8 mouse cellular contexts compared by ENCODE assay signal in genomic region chr3:88149510-88149974, GRCm38 (mm10). TPM values are rescaled to one million over a fixed set of nuclear protein-coding genes. Genes with fewer than 3 reads are reported as not detected.
DNase-seq lines count a peak whose midpoint lies in the region; ATAC-seq and TF ChIP-seq lines count a peak whose summit lies in the region.

No protein-coding gene starts in this region.

- H3K4me3 ChIP-seq in cerebellum, adult 2 months (replicated peaks; ENCODE audit: insufficient read depth, low read depth, low read length): no peak overlapping the region
- H3K4me3 ChIP-seq in CH12.LX (replicated peaks in 1 of 3; ENCODE audit: low read depth in 2 of 3, low read length in 2 of 3, poor library complexity in 1 of 3): peak overlapping the region; percentile 42 to 43 (median 42)
- no peak overlapping the region for H3K4me3 ChIP-seq in liver, embryonic 16.5 days (ENCODE audit: low read depth, low read length)

- WGBS in cerebellum, adult 2 months: 6% methylated on average over 6 of the region's 6 CpGs
- WGBS in liver, embryonic 16.5 days (ENCODE audit: insufficient replicate concordance): 34% methylated on average over 6 of the region's 6 CpGs

- peak overlapping the region; percentile 99 for H3K4me2 ChIP-seq in CH12.LX (ENCODE audit: insufficient read depth, low read depth, poor library complexity, severe bottlenecking)
- H3K4me2 ChIP-seq in liver, embryonic 16.5 days (ENCODE audit: low read depth, low read length): peak overlapping the region; percentile 30

- in situ Hi-C loops in CH12.LX (cut with MboI; ENCODE audit: low pct_ligation_motif_present, low pct_unique_long_range_greater_than_20kb, low sequenced_read_pairs): no loop called here

- TF ChIP-seq EP300 in CH12.LX (IDR thresholded peaks at IDR 0.05; ENCODE audit: low read length): no peak; the same call in 1 of the 2 replicates

- H3K79me2 ChIP-seq in CH12.LX (replicated peaks; ENCODE audit: control insufficient read depth, extremely low read depth, insufficient read depth, poor library complexity, severe bottlenecking): peaks cover 93% of the 10 kb centered on the region

- no peak for TF ChIP-seq POLR2A in cerebellum, adult 2 months (IDR thresholded peaks at IDR 0.05; ENCODE audit: borderline replicate concordance, insufficient read depth, low read length)
- no peak for TF ChIP-seq POLR2A in CH12.LX (IDR thresholded peaks at IDR 0.05; ENCODE audit: low read depth, low read length)

- no peak for TF ChIP-seq RAD21 in CH12.LX (IDR thresholded peaks at IDR 0.05; ENCODE audit: low read depth, low read length)

- dilution Hi-C loops in CH12.LX (cut with MboI; ENCODE audit: extremely low pct_ligation_motif_present, extremely low pct_unique_long_range_greater_than_20kb, low sequenced_read_pairs): no loop called here

- H3K9me3 ChIP-seq in CH12.LX (replicated peaks; ENCODE audit: low read length): no peaks in the 10 kb centered on the region
- no peaks in the 10 kb centered on the region for H3K9me3 ChIP-seq in liver, embryonic 16.5 days (replicated peaks; ENCODE audit: control insufficient read depth, low read length)

- no peak for TF ChIP-seq CTCF in cerebellum, adult 2 months (IDR thresholded peaks at IDR 0.05; ENCODE audit: borderline replicate concordance, insufficient read depth, low read depth, low read length)
- no peak for TF ChIP-seq CTCF in CH12.LX (conservative IDR thresholded peaks at IDR 0.05 in 1 of 2, IDR thresholded peaks at IDR 0.05 in 1 of 2; ENCODE audit: low read depth in 2 of 2, low read length in 2 of 2)

- H3K27ac ChIP-seq in cerebellum, adult 2 months (ENCODE audit: insufficient read depth, low read length): peak overlapping the region; percentile 93
- peak overlapping the region; percentile 97 for H3K27ac ChIP-seq in CH12.LX (ENCODE audit: insufficient read depth, low read depth)
- H3K27ac ChIP-seq in liver, embryonic 16.5 days (ENCODE audit: low read length): peak overlapping the region; percentile 42; the same call in 1 of the 2 replicates

- peak in 1 of 2 experiments; percentile 29 for DNase-seq in cerebellum, adult 2 months
- no peak for DNase-seq in cerebellum, postnatal 4 days (ENCODE audit: low spot score in 2 of 2)
- peak; percentile 69 for DNase-seq in CH12.LX (ENCODE audit: extremely low read depth)
- DNase-seq in adrenal gland, adult 18-20 months (ENCODE audit: low spot score in 2 of 2): no peak
- DNase-seq in urinary bladder, postnatal 36 days (ENCODE audit: low spot score in 2 of 2): no peak
- no peak for DNase-seq in lung, postnatal 25 days (ENCODE audit: low spot score)

- H3K36me3 ChIP-seq in CH12.LX (replicated peaks in 1 of 2; ENCODE audit: control insufficient read depth in 1 of 2, insufficient read depth in 1 of 2, low read length in 1 of 2): peaks cover 5 to 45% of the 10 kb centered on the region in 2 experiments
- H3K36me3 ChIP-seq in liver, embryonic 16.5 days (ENCODE audit: control insufficient read depth, insufficient read depth): no peaks in the 10 kb centered on the region

- ATAC-seq in granulocyte monocyte progenitor cell, adult 5-6 weeks (replicated peaks; ENCODE audit: poor library complexity, severe bottlenecking): peak; percentile 6; the same call in 1 of the 2 replicates
- no peak for ATAC-seq in liver, embryonic 16.5 days (ENCODE audit: low read depth)

- peaks cover 75% of the 10 kb centered on the region for H3K4me1 ChIP-seq in cerebellum, adult 2 months (ENCODE audit: control insufficient read depth, insufficient read depth, low read length)
- H3K4me1 ChIP-seq in CH12.LX (ENCODE audit: control insufficient read depth in 1 of 2, insufficient read depth in 2 of 2): peaks cover 49 to 88% of the 10 kb centered on the region in 2 experiments
- H3K4me1 ChIP-seq in liver, embryonic 16.5 days (ENCODE audit: control insufficient read depth, low read depth, low read length): peaks cover 74% of the 10 kb centered on the region

- H3K27me3 ChIP-seq in cerebellum, adult 2 months (ENCODE audit: control insufficient read depth, insufficient read depth, low read length): no peaks in the 10 kb centered on the region
- H3K27me3 ChIP-seq in CH12.LX (replicated peaks): no peaks in the 10 kb centered on the region
- no peaks in the 10 kb centered on the region for H3K27me3 ChIP-seq in liver, embryonic 16.5 days (ENCODE audit: control insufficient read depth, insufficient read depth, low read depth, low read length)

- peak overlapping the region; percentile 96 for H3K9ac ChIP-seq in CH12.LX (ENCODE audit: insufficient read depth, low read depth)
- H3K9ac ChIP-seq in liver, embryonic 16.5 days (ENCODE audit: low read depth, low read length): no peak overlapping the region; the same call in 1 of the 2 replicates

TF ChIP-seq in CH12.LX, 34 proteins besides CTCF, POLR2A, EP300 and RAD21:
- TF ChIP-seq RCOR1 (conservative IDR thresholded peaks at IDR 0.05; ENCODE audit: low read depth, low read length) (no peak; the same call in 1 of the 2 replicates), ETS1 (conservative IDR thresholded peaks at IDR 0.05; ENCODE audit: low read depth, low read length) (peak; percentile 40; the same call in 1 of the 2 replicates), BHLHE40 (IDR thresholded peaks at IDR 0.05; ENCODE audit: low read depth, low read length) (no peak), SMC3 (IDR thresholded peaks at IDR 0.05; ENCODE audit: low read depth, low read length) (no peak), ZKSCAN1 (IDR thresholded peaks at IDR 0.05; ENCODE audit: borderline replicate concordance, low read depth, low read length) (no peak), HCFC1 (IDR thresholded peaks at IDR 0.05; ENCODE audit: low read depth, low read length) (no peak), NELFE (IDR thresholded peaks at IDR 0.05; ENCODE audit: low read depth, low read length) (0 out of 2 replicates have a peak, but pooled peaks have one; percentile 5), KAT2A (IDR thresholded peaks at IDR 0.05; ENCODE audit: insufficient replicate concordance, low read length) (no peak), MAZ (IDR thresholded peaks at IDR 0.05; ENCODE audit: low read depth, low read length) (peak; percentile 36; the same call in 1 of the 2 replicates), JUN (IDR thresholded peaks at IDR 0.05; ENCODE audit: insufficient read depth, low read depth, low read length) (no peak), UBTF (IDR thresholded peaks at IDR 0.05; ENCODE audit: low read depth, low read length) (no peak), GABPA (IDR thresholded peaks at IDR 0.05; ENCODE audit: insufficient replicate concordance, low read depth, low read length) (no peak), NRF1 (IDR thresholded peaks at IDR 0.05; ENCODE audit: low read depth, low read length) (no peak), IRF4 (IDR thresholded peaks at IDR 0.05; ENCODE audit: low read depth, low read length) (no peak), POLR2AphosphoS2 (IDR thresholded peaks at IDR 0.05; ENCODE audit: low read depth, low read length) (no peak), ZMIZ1 (IDR thresholded peaks at IDR 0.05; ENCODE audit: low read depth, low read length) (no peak), CHD1 (IDR thresholded peaks at IDR 0.05; ENCODE audit: low read depth, low read length) (no peak), TCF12 (IDR thresholded peaks at IDR 0.05; ENCODE audit: low read depth, low read length) (no peak), ZC3H11A (IDR thresholded peaks at IDR 0.05; ENCODE audit: low read depth, low read length) (no peak), MYC (IDR thresholded peaks at IDR 0.05; ENCODE audit: low read depth, low read length) (no peak), E2F4 (IDR thresholded peaks at IDR 0.05; ENCODE audit: insufficient replicate concordance, low read depth, low read length) (no peak), MXI1 (IDR thresholded peaks at IDR 0.05; ENCODE audit: low read depth, low read length) (no peak), CHD2 (IDR thresholded peaks at IDR 0.05; ENCODE audit: low read length) (no peak), TBP (conservative IDR thresholded peaks at IDR 0.05; ENCODE audit: low read depth, low read length) (no peak), MAFK (IDR thresholded peaks at IDR 0.05; ENCODE audit: insufficient replicate concordance, low read length) (no peak), MAX (IDR thresholded peaks at IDR 0.05; ENCODE audit: low read length) (no peak), ZNF384 (IDR thresholded peaks at IDR 0.05; ENCODE audit: low read depth, low read length) (no peak), MEF2A (IDR thresholded peaks at IDR 0.05; ENCODE audit: borderline replicate concordance, low read depth, low read length) (peak; percentile 64; the same call in 1 of the 2 replicates), JUND (conservative IDR thresholded peaks at IDR 0.05; ENCODE audit: low read depth, low read length) (no peak), USF1 (IDR thresholded peaks at IDR 0.05; ENCODE audit: low read depth, low read length) (no peak)

RNA-seq across cellular contexts. Expression of gene Mef2d, which starts 7.4 kb away (rescaled TPM):
- 102 and 116 TPM in 2 replicates for polyA plus RNA-seq in cerebellum, adult 2 months (2012; rRNA removed)
- total RNA-seq in CH12.LX (2012; rRNA removed): 10.9 and 11.0 TPM in 2 replicates
- 4.3 and 4.8 TPM in 2 replicates for total RNA-seq in CH12.LX (2014; rRNA removed)
- polyA plus RNA-seq in CH12.LX (2012; ENCODE audit: insufficient read length, low read depth): 51.2 and 75.8 TPM in 2 replicates
- total RNA-seq in granulocyte monocyte progenitor cell, adult 5-6 weeks (2014; fragmentation: Nextera tagmentation): 119 and 132 TPM in 2 replicates
- total RNA-seq in granulocyte monocyte progenitor cell, adult 5-6 weeks (2017): 42.4 and 52.4 TPM in 2 replicates
- 5.2 and 7.9 TPM in 2 replicates for polyA plus RNA-seq in liver, embryonic 16.5 days (2015; fragmentation: Nextera tagmentation; extraction: Ambion mirVana)
- 10 to 100 TPM; 83.3 to 90.7 TPM for total RNA-seq in adrenal gland, adult 18-20 months (2021)

Comparison
In these comparisons a context has a peak if more than half of its experiments do, and no peak if none do; other contexts are left out.
1. H3K27ac ChIP-seq: peak in every context shown above with its lines; median percentile 97 in CH12.LX; 93 in cerebellum, adult 2 months; 42 in liver, embryonic 16.5 days.
2. H3K4me3 ChIP-seq: peak in CH12.LX (3 of 3); none in cerebellum, adult 2 months (single experiment) and liver, embryonic 16.5 days (single experiment).